Mouse (Mus musculus): Measurements from ENCODE around the gene Lin7a.
"Not testable (repeated sequence)": the region's sequence is repeated elsewhere in the genome, so short reads cannot be mapped to it uniquely, and the experiment has no call there.

Gene Lin7a

GRCm38 (mm10) chr10:107237076-107237475 is 34.4 kb upstream of the Lin7a start:
- DNase-seq (ENCODE audit: low spot score in 2 of 2) = no peak

- DNase-seq (ENCODE audit: low spot score in 2 of 2) = no peak
Measured at GRCm38 (mm10) chr10:107237736-107238135, 33.8 kb upstream of the Lin7a start.

GRCm38 (mm10) chr10:107238151-107238860 is 33.2 kb upstream of the Lin7a start:
- DNase-seq (ENCODE audit: low spot score in 2 of 2) = no peak

GRCm38 (mm10) chr10:107238861-107239435 is 32.5 kb upstream of the Lin7a start:
- DNase-seq (ENCODE audit: low spot score in 2 of 2) = no peak

GRCm38 (mm10) chr10:107239651-107240330 is 31.7 kb upstream of the Lin7a start:
- no peak for DNase-seq (ENCODE audit: low spot score in 2 of 2)

- no peak for DNase-seq (ENCODE audit: low spot score in 2 of 2)
Measured at GRCm38 (mm10) chr10:107240446-107240845, 31.0 kb upstream of the Lin7a start.

GRCm38 (mm10) chr10:107240986-107241385 is 30.5 kb upstream of the Lin7a start:
- DNase-seq (ENCODE audit: low spot score in 2 of 2) = no peak

- no peak for DNase-seq (ENCODE audit: low spot score in 2 of 2)
Measured at GRCm38 (mm10) chr10:107241406-107241805, 30.1 kb upstream of the Lin7a start.

GRCm38 (mm10) chr10:107241999-107242398 is 29.5 kb upstream of the Lin7a start:
- not testable (repeated sequence) for DNase-seq (ENCODE audit: low spot score in 2 of 2)

GRCm38 (mm10) chr10:107242696-107243400 is 28.6 kb upstream of the Lin7a start:
- no peak for DNase-seq (ENCODE audit: low spot score in 2 of 2)

- no peak for DNase-seq (ENCODE audit: low spot score in 2 of 2)
Measured at GRCm38 (mm10) chr10:107244211-107244610, 27.3 kb upstream of the Lin7a start.

GRCm38 (mm10) chr10:107244691-107245530 is 26.6 kb upstream of the Lin7a start:
- DNase-seq (ENCODE audit: low spot score in 2 of 2) = no peak

- no peak for DNase-seq (ENCODE audit: low spot score in 2 of 2)
Measured at GRCm38 (mm10) chr10:107245531-107245840, 26.0 kb upstream of the Lin7a start.

- DNase-seq (ENCODE audit: low spot score in 2 of 2) = no peak
Measured at GRCm38 (mm10) chr10:107245961-107246460, 25.5 kb upstream of the Lin7a start.

GRCm38 (mm10) chr10:107247001-107247670 is 24.4 kb upstream of the Lin7a start:
- DNase-seq (ENCODE audit: low spot score in 2 of 2) = no peak

- no peak for DNase-seq (ENCODE audit: low spot score in 2 of 2)
Measured at GRCm38 (mm10) chr10:107248481-107248880, 23.0 kb upstream of the Lin7a start.

GRCm38 (mm10) chr10:107249056-107249455 is 22.4 kb upstream of the Lin7a start:
- DNase-seq (ENCODE audit: low spot score in 2 of 2) = no peak

- no peak for DNase-seq (ENCODE audit: low spot score in 2 of 2)
Measured at GRCm38 (mm10) chr10:107249606-107250186, 21.8 kb upstream of the Lin7a start.

- no peak for DNase-seq (ENCODE audit: low spot score in 2 of 2)
Measured at GRCm38 (mm10) chr10:107250346-107251210, 20.9 kb upstream of the Lin7a start.

Measured in urinary bladder, postnatal 4 days (tissue).